12 mouse cellular contexts compared by ENCODE assay signal in the genomic region with DNA sequence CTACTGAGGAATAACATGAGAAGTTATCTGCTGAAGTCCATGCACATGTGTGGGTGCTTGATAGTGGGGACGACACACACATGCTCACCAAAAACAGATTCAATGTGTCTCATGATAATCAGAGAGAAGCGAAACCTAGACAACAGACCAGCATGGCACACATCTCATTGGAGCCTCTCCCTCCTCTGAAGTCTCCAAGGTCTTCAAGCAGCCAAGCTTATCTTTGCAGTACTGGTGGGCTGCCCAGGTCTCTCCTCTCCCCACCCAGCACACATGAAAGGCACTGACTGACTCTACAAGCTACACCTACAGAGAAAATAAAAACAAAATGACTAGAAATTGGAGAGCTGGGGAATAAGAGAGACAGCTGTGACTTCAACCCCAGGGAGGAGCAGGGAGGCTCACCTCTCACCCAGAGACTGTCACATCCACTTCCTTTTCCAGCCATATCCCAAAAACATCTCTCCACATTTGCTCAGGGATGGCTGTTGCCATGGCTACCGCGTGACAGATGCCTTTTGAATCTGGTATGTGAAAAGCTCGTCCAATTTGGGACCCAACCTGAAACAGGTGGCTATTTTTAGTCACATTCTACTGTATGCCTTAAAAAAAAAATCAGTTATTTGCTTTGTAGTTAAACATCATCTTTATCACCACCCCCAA.
A peak's percentile ranks its signal among the peaks of the same experiment; 100 is the strongest.
DNase-seq lines count a peak whose midpoint lies in the region; ATAC-seq lines count a peak whose summit lies in the region.
"Had no signal": no experiment of that assay in that cellular context is flagged by ENCODE, and none has a peak within 500 bp of the region (broad histone marks: within the 10 kb centered on the region; RNA-seq: fewer than 3 reads in every experiment).

No protein-coding gene starts in this region.

- H3K4me1 ChIP-seq in hindbrain, embryonic 16.5 days (ENCODE audit: control insufficient read depth, insufficient read depth, low read depth, low read length), result no peaks in the 10 kb centered on the region; the same call in 1 of the 2 replicates
- no peaks in the 10 kb centered on the region for H3K4me1 ChIP-seq in hindbrain, embryonic 12.5 days
- H3K4me1 ChIP-seq in forebrain, embryonic 16.5 days (replicated peaks; ENCODE audit: control insufficient read depth, insufficient read depth, low read length), result peaks cover 5% of the 10 kb centered on the region; the same call in 1 of the 2 replicates

- DNase-seq in layer of hippocampus, postnatal 10 days (ENCODE audit: low spot score in 2 of 2), result peak; percentile 38 to 61
- DNase-seq in right cerebral cortex, adult 18-20 months, result peak; percentile 39
- DNase-seq in MN1 (ENCODE audit: low spot score), result no peak
- DNase-seq in urinary bladder, postnatal 4 days (ENCODE audit: low spot score in 2 of 2), result no peak
- no peak for DNase-seq in heart, postnatal 4 days
- DNase-seq: lung, postnatal 14 days had no signal

- no peaks in the 10 kb centered on the region for H3K9me3 ChIP-seq in hindbrain, embryonic 16.5 days (ENCODE audit: control insufficient read depth, low read length)
- no peaks in the 10 kb centered on the region for H3K9me3 ChIP-seq in hindbrain, embryonic 12.5 days (replicated peaks)
- no peaks in the 10 kb centered on the region for H3K9me3 ChIP-seq in forebrain, embryonic 16.5 days (ENCODE audit: control insufficient read depth, low read length)
- H3K9me3 ChIP-seq: heart, embryonic 13.5 days had no signal

- peak; percentile 58 for ATAC-seq in hindbrain, embryonic 16.5 days
- ATAC-seq in hindbrain, embryonic 12.5 days (ENCODE audit: low FRiP score), result no peak
- ATAC-seq in forebrain, embryonic 16.5 days, result peak; percentile 66

- H3K27ac ChIP-seq in hindbrain, embryonic 16.5 days (ENCODE audit: low read depth, low read length), result no peak overlapping the region
- no peak overlapping the region for H3K27ac ChIP-seq in hindbrain, embryonic 12.5 days
- H3K27ac ChIP-seq in forebrain, embryonic 16.5 days (ENCODE audit: low read length), result no peak overlapping the region
- H3K27ac ChIP-seq: heart, embryonic 13.5 days; left cerebral cortex, adult 2 months had no signal

- H3K4me3 ChIP-seq in hindbrain, embryonic 16.5 days (ENCODE audit: low read length), result no peak overlapping the region
- H3K4me3 ChIP-seq in hindbrain, embryonic 12.5 days, result no peak overlapping the region
- H3K4me3 ChIP-seq in forebrain, embryonic 16.5 days (replicated peaks; ENCODE audit: low read length), result no peak overlapping the region
- H3K4me3 ChIP-seq: heart, embryonic 13.5 days; left cerebral cortex, adult 2 months had no signal

- no peak overlapping the region for H3K4me2 ChIP-seq in hindbrain, embryonic 16.5 days (ENCODE audit: low read length)
- no peak overlapping the region for H3K4me2 ChIP-seq in hindbrain, embryonic 12.5 days (replicated peaks)
- no peak overlapping the region for H3K4me2 ChIP-seq in forebrain, embryonic 16.5 days (ENCODE audit: low read length)
- H3K4me2 ChIP-seq: heart, embryonic 13.5 days had no signal

- no peaks in the 10 kb centered on the region for H3K27me3 ChIP-seq in hindbrain, embryonic 16.5 days (replicated peaks; ENCODE audit: control insufficient read depth, insufficient read depth, low read length)
- no peaks in the 10 kb centered on the region for H3K27me3 ChIP-seq in hindbrain, embryonic 12.5 days
- no peaks in the 10 kb centered on the region for H3K27me3 ChIP-seq in forebrain, embryonic 16.5 days (replicated peaks; ENCODE audit: control insufficient read depth, insufficient read depth, low read length)
- H3K27me3 ChIP-seq: CH12.LX; heart, embryonic 13.5 days had no signal

- no peak overlapping the region for H3K9ac ChIP-seq in hindbrain, embryonic 16.5 days (ENCODE audit: low read depth, low read length)
- H3K9ac ChIP-seq in hindbrain, embryonic 12.5 days, result no peak overlapping the region
- no peak overlapping the region for H3K9ac ChIP-seq in forebrain, embryonic 16.5 days (replicated peaks; ENCODE audit: low read depth, low read length)
- H3K9ac ChIP-seq: heart, embryonic 13.5 days had no signal

- WGBS in hindbrain, embryonic 16.5 days, result 68% methylated on average over 5 of the region's 5 CpGs
- WGBS in hindbrain, embryonic 12.5 days, result 83% methylated on average over 5 of the region's 5 CpGs
- 68% methylated on average over 5 of the region's 5 CpGs for WGBS in forebrain, embryonic 16.5 days

- H3K36me3 ChIP-seq in hindbrain, embryonic 16.5 days (ENCODE audit: control insufficient read depth, insufficient read depth, low read length), result no peaks in the 10 kb centered on the region
- no peaks in the 10 kb centered on the region for H3K36me3 ChIP-seq in hindbrain, embryonic 12.5 days
- no peaks in the 10 kb centered on the region for H3K36me3 ChIP-seq in forebrain, embryonic 16.5 days (ENCODE audit: control insufficient read depth, insufficient read depth)
- H3K36me3 ChIP-seq: heart, embryonic 13.5 days had no signal

Comparison
In these comparisons a context has a peak if more than half of its experiments do, and no peak if none do; other contexts are left out.
1. DNase-seq: peak in layer of hippocampus, postnatal 10 days (2 of 2) and right cerebral cortex, adult 18-20 months (single experiment); none in MN1 (single experiment), urinary bladder, postnatal 4 days (0 of 2) and heart, postnatal 4 days (single experiment).